Mouse (Mus musculus) midbrain, embryonic 11.5 days (tissue): ENCODE data around the gene Xylb. TPM values are rescaled to one million over a fixed set of nuclear protein-coding genes. Genes with fewer than 3 reads are reported as not detected.

Experiments used
- ATAC-seq: fragments of 200-750 bp; cut with Nextera tagmentation; 2 replicates; pipeline ENCODE4 v1.8.0; 2017; ENCODE audit warnings: moderate TSS enrichment, moderate library complexity; ENCODE audit not compliant: low FRiP score
- DNase-seq: peaks from one replicate; pipeline ENCODE4 v3.0.0; 2015; ENCODE audit warnings: low spot score; ENCODE audit errors: missing footprints
- H3K27ac ChIP-seq: fragments of 300-500 bp; sonication (generic); 2 replicates; pipeline ENCODE4 v1.5.1; 2014; ENCODE audit warnings: low read depth, low read length
- H3K27me3 ChIP-seq: fragments of 300-500 bp; sonication (generic); 2 replicates; pipeline ENCODE4 v1.6.1; 2014; ENCODE audit warnings: mild to moderate bottlenecking, low read length, moderate library complexity, mixed read lengths; ENCODE audit not compliant: control insufficient read depth, insufficient read depth
- H3K36me3 ChIP-seq: fragments of 300-500 bp; sonication (generic); 2 replicates; pipeline ENCODE4 v1.6.1; 2014; ENCODE audit warnings: mild to moderate bottlenecking, low read length, moderate library complexity, mixed read lengths; ENCODE audit not compliant: control insufficient read depth, insufficient read depth
- H3K4me1 ChIP-seq: fragments of 300-500 bp; sonication (generic); 2 replicates; pipeline ENCODE4 v1.6.1; 2014; ENCODE audit warnings: low read length; ENCODE audit not compliant: control insufficient read depth, insufficient read depth
- H3K4me2 ChIP-seq: fragments of 300-500 bp; sonication (generic); 2 replicates; pipeline ENCODE4 v1.6.1; 2014; ENCODE audit warnings: mild to moderate bottlenecking, moderate library complexity
- H3K4me3 ChIP-seq: fragments of 300-500 bp; sonication (generic); 2 replicates; pipeline ENCODE4 v1.5.1; 2014; ENCODE audit warnings: low read depth, low read length
- H3K9ac ChIP-seq: fragments of 300-500 bp; sonication (generic); 2 replicates; pipeline ENCODE4 v1.6.1; 2014; ENCODE audit warnings: low read length
- H3K9me3 ChIP-seq: fragments of 300-500 bp; sonication (generic); 2 replicates; pipeline ENCODE4 v1.6.1; 2016; ENCODE audit warnings: low read length; ENCODE audit not compliant: control insufficient read depth
- WGBS: fragments of 180-500 bp; shearing (Covaris S2); extraction: QIAGEN DNeasy Blood & Tissue Kit; methylation state at CpG from one replicate; pipeline ENCODE4 v1.1.7; 2014; 5-methylcytosine and 5-hydroxymethylcytosine counted together
- polyA plus RNA-seq: library from polyadenylated mRNA; unstranded; fragments of >200 nt; fragmentation: Nextera tagmentation; extraction: Ambion mirVana; gene quantifications from 2 replicates; pipeline ENCODE4 v1.2.1, GENCODE M21; 2014

Xylb gene
- polyA plus RNA-seq, 1 experiment from 2014 or later: 6.5 TPM

DNA sequence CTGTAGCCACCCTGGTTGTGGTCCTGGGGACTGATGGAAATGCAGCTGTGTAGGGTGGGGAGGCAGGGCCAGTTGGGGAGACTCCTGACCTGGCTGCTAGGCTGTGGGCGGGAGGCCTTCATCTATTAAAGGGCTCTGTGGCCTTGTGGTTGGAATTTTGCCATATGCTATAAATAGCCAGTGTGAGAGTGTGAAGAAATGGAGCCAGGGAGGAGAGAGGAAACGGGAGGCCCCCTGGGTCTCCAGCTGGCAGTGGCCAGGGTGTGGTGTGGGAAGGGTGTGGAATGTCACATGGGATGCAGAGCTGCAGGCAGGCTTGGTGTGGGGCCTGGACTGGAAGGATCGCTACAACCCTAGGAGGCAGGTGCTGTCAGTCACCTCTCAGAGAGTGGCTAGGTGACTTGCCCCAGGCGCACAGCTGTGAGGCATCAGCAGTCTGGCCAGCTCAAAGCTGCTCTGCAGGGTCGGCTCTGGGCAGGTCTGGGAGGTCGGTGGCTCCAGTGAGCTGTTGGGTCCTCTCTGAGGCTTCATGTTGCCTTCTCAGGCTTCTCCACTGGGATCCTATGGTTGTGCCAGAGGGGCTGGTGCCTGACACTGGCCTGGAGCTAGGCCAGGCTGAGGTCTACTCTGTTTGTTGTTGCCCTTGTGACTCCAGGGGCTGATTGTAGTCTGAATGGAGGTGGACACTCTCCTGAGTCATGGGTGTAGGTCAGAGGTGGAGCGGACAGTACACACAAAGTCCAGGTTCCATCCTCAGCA is 68.2 kb downstream of the Xylb start:
- Histone ChIP-seq H3K9ac (no peak overlapping the region), H3K36me3 (peaks cover 7% of the 10 kb centered on the region), H3K27me3 (no peaks in the 10 kb centered on the region), H3K4me2 (no peak overlapping the region), H3K27ac (no peak overlapping the region), H3K4me1 (no peaks in the 10 kb centered on the region), H3K9me3 (no peaks in the 10 kb centered on the region), H3K4me3 (no peak overlapping the region)
- WGBS: 73% methylated on average over 7 of the region's 7 CpGs
- no peak for DNase-seq
- ATAC-seq: no peak

DNA sequence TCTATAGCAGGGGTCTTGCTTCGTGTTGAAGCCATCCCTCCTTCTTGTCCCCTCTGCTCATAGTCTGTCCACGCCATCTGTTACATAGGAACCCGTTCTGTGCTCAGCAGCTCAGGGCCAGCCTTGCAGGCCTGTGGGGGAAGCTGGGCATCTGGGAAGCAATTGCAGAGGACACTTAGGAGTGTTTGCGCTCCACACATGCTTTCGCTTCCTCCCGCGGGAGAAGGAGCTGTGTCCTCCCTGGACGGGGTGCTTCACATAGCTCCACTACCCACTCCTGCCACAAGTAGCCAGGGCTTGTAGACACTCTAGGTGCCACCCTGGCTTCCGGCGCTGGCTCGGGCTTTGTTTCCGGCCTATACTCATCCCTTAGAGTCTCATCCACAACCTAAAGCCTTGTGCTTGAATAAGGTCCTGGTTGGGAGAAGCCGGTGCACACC is 68.8 kb downstream of the Xylb start:
- Histone ChIP-seq H3K27ac (no peak overlapping the region), H3K4me1 (no peaks in the 10 kb centered on the region), H3K36me3 (peaks cover 10% of the 10 kb centered on the region), H3K4me3 (no peak overlapping the region), H3K9me3 (no peaks in the 10 kb centered on the region), H3K4me2 (no peak overlapping the region), H3K9ac (no peak overlapping the region), H3K27me3 (no peaks in the 10 kb centered on the region)
- WGBS: 91% methylated on average over 13 of the region's 13 CpGs
- ATAC-seq (no peak), DNase-seq (no peak)

DNA sequence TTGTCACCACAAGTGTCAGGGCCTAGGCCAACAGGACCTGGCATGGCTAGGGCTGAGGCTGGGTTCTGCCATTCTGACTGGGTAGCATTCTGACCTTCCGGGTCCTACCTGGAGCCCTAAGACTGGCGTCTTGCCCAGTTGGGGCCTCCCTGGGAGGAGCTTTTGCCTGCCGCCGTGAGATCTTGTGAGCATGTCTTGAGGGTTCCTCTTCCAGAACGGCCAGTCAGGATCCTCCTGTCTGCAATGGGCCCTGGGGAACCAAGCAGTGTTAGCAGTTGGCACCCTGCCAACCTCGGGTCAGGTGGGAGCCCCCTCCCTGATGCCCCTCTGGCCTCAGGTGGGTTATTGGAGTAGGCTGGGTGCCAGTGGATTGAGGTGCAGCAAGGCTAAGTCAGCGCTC is 69.3 kb downstream of the Xylb start:
- no peak overlapping the region for H3K4me3 ChIP-seq
- DNase-seq (no peak), ATAC-seq (no peak)
- no peaks in the 10 kb centered on the region for H3K27me3 ChIP-seq
- no peaks in the 10 kb centered on the region for H3K9me3 ChIP-seq
- no peak overlapping the region for H3K9ac ChIP-seq
- 88% methylated on average over 7 of the region's 7 CpGs for WGBS
- H3K27ac ChIP-seq: no peak overlapping the region
- no peaks in the 10 kb centered on the region for H3K4me1 ChIP-seq
- H3K36me3 ChIP-seq: peaks cover 13% of the 10 kb centered on the region
- H3K4me2 ChIP-seq: no peak overlapping the region

DNA sequence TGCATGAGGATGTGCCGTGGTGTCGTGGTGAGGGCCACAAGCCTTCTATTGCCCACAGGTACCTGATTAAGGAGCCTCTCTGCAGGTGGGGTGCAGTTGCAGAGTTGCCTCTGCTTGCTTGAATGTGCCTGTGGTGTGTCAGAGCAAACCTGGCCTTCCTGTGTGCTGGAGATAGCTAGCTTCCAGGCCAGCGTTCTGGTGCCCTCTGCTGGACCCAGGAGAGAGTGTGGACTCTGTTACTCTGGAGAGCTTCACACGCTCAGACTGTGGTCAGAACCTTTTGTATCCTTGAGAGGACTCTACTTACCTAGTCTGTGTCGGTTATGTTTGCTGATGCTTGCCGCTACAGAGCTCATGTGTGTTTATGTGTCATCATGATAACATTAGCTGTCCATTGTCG is 73.1 kb downstream of the Xylb start:
- peak; percentile 74; the same call in 1 of the 2 replicates for ATAC-seq
- 65% methylated on average over 7 of the region's 7 CpGs for WGBS
- Histone ChIP-seq H3K4me1 (no peaks in the 10 kb centered on the region), H3K9ac (no peak overlapping the region), H3K36me3 (peaks cover 23% of the 10 kb centered on the region), H3K4me2 (no peak overlapping the region), H3K27me3 (no peaks in the 10 kb centered on the region), H3K27ac (no peak overlapping the region), H3K9me3 (no peaks in the 10 kb centered on the region), H3K4me3 (no peak overlapping the region)
- DNase-seq: peak; percentile 92

DNA sequence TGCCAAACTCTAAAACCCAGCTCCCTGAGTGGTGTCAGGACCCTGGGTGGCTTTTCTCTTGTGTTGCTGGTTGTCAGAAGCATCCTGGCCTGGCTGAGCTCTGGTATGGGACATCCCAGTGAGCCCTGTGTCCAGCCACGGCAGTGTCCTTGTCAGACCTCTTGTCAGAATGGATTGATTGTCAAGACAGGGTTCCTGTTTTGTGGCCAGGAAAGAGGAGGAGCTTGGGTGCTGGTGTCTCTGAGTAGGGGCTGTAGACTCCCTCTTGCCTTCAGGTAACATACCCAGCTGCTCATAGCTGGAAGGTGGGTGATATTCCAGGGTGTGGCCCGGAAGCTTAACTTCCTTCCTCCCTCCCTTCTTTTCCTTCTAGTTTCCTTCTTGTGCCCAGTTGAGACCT is 78.7 kb downstream of the Xylb start:
- no peak overlapping the region for H3K9ac ChIP-seq
- no peaks in the 10 kb centered on the region for H3K27me3 ChIP-seq
- no peaks in the 10 kb centered on the region for H3K9me3 ChIP-seq
- H3K4me3 ChIP-seq: no peak overlapping the region
- no peak for DNase-seq
- 97% methylated on average over 2 of the region's 2 CpGs for WGBS
- H3K4me2 ChIP-seq: no peak overlapping the region
- no peak overlapping the region for H3K27ac ChIP-seq
- H3K36me3 ChIP-seq: peaks cover 37% of the 10 kb centered on the region
- ATAC-seq: no peak
- H3K4me1 ChIP-seq: no peaks in the 10 kb centered on the region

DNA sequence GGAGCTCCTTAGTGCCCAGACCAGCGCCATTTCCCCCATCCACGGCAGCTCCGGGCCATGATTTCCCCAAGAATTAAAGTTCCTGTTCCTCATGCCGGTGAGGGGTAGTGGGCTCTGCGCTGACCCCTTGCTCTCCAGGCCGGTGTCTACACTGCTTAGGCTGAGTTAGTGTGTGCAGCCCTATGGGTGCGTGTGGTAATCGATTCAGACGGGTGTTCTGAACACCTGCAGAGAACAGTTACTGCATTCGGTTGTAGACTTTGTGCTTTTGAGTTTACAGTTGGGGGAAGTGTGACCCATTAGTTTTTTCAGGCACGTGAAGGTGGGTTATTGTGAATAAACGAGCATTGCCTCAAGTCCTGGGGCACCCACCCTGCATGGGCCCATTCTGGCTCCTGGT is 80.9 kb downstream of the Xylb start:
- peaks cover 28% of the 10 kb centered on the region for H3K36me3 ChIP-seq

DNA sequence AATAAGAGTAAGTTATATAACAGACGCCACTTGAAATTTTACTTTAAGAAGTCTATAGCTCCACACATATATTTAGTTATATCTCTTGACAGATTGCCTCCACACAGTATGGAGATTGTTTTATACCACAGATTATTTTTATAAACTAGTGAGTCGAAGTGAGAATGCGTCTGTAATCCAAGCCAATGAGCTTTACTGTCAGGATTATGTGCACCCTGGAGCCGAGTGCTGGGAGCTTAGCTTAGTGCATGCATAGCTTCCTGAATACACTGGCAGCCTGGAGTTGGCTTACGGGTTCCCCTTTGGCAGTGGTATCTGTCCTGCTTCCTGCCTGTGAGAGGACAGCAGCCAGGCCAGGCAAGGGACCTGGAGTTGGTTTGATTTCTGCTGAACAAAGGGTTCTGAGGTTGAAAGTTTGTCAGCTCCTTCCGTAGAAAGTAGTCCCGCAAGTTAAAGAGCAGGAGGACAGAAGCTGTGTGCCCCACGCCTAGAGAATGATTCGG is 81.4 kb downstream of the Xylb start:
- Histone ChIP-seq H3K4me1 (no peaks in the 10 kb centered on the region), H3K27me3 (no peaks in the 10 kb centered on the region), H3K9ac (no peak overlapping the region), H3K9me3 (no peaks in the 10 kb centered on the region), H3K27ac (no peak overlapping the region), H3K36me3 (peaks cover 28% of the 10 kb centered on the region), H3K4me2 (no peak overlapping the region), H3K4me3 (no peak overlapping the region)
- 92% methylated on average over 9 of the region's 9 CpGs for WGBS
- ATAC-seq (no peak), DNase-seq (no peak)

More for the DNA sequence above, 80.9 kb downstream of the Xylb start:
- Histone ChIP-seq H3K4me1 (no peaks in the 10 kb centered on the region), H3K9me3 (no peaks in the 10 kb centered on the region), H3K9ac (no peak overlapping the region), H3K4me2 (no peak overlapping the region), H3K27me3 (no peaks in the 10 kb centered on the region), H3K4me3 (no peak overlapping the region), H3K27ac (no peak overlapping the region)
- ATAC-seq (no peak), DNase-seq (no peak)
- 96% methylated on average over 12 of the region's 12 CpGs for WGBS

Other genes with a start within 250 kb of the Xylb start
- gene Acaa1b, start 200.3 kb upstream of the Xylb start, polyA plus RNA-seq: 1.0 and 1.4 TPM in 2 replicates
- gene Gm47289, start 198.2 kb upstream of the Xylb start, polyA plus RNA-seq: not detected in 2 replicates
- gene Slc22a13, start 148.3 kb upstream of the Xylb start, polyA plus RNA-seq: not detected in 2 replicates
- 15.5 and 16.2 TPM in 2 replicates for gene Oxsr1, start 35.0 kb upstream of the Xylb start, polyA plus RNA-seq
- gene Acaa1a, start 17.7 kb upstream of the Xylb start, polyA plus RNA-seq: 52.7 and 61.2 TPM in 2 replicates
- 6.3 and 7.6 TPM in 2 replicates for gene Myd88, start 16.0 kb upstream of the Xylb start, polyA plus RNA-seq
- gene Slc22a14, start 8.2 kb downstream of the Xylb start, polyA plus RNA-seq: not detected in 2 replicates
- gene Acvr2b, start 44.7 kb downstream of the Xylb start, polyA plus RNA-seq: 70.1 and 95.4 TPM in 2 replicates
- gene Exog, start 87.6 kb downstream of the Xylb start, polyA plus RNA-seq: 39.5 and 39.9 TPM in 2 replicates
- gene Scn5a, start 221.6 kb downstream of the Xylb start, polyA plus RNA-seq: 0.16 TPM in 1 of 2 replicates, not detected in the other